Mouse (Mus musculus) cerebellum, adult 2 months (tissue): Measurements from ENCODE around the gene Bicdl2.

Experiments
- CTCF ChIP-seq: fragments of 200-500 bp; IDR thresholded peaks from 2 replicates; pipeline ENCODE4 v1.5.1; 2011; ENCODE audit warnings: low read depth, mild to moderate bottlenecking, control low read depth, low read length, moderate library complexity, borderline replicate concordance; ENCODE audit not compliant: insufficient read depth
- POLR2A ChIP-seq: fragments of 200-500 bp; IDR thresholded peaks from 2 replicates; pipeline ENCODE4 v1.6.1; 2011; ENCODE audit warnings: low read length, control low read depth, borderline replicate concordance; ENCODE audit not compliant: insufficient read depth

DNA sequence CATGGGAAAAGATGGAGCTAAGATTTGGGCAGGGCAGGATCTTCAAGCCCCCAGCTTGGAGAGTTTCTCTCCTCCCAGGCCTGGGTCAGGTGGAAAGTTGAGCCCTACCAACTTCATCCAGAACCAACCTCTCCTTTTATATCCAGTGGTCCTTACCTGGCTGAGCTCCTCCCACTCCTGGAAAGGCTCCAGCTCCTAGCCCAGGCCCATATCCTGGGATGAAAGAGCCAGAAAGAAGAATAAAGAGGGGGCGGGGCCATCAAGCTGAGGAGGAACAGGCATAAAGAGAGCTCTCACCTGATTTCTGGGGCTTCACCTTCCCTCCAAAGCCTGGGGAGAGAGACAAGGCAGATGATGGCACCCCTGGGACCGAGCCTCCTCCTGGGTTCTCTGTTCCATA is 56.7 kb downstream of the Bicdl2 start:
- TF ChIP-seq POLR2A: no peak
- no peak for TF ChIP-seq CTCF
